Mouse (Mus musculus) cerebellum, adult 11-12 months (tissue): Measurements from ENCODE around the gene Cda.

Source experiments
- DNase-seq: peaks from one replicate; pipeline ENCODE4 v3.0.0; 2022

Cda gene

DNA sequence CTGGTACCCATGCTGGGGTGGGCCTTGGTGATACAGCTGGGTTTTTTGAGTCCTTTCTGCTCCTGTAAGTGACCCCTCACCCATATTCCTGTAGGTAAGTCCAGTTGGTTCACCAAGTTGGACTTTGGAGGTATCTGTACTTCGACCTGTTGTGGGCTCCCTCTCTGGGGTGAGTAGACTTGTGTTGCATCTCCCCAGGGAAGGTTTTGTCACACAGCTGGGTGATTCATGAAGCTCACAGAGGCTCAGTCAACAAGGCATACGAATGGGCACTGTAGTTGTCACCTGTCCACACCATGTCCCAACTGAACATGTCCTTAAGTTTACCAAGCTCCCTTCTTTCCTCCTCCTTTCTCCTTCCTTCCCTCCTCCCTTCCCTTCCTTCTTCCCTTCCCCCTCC lies 1.2 kb downstream of the Cda start:
- no peak for DNase-seq

DNA sequence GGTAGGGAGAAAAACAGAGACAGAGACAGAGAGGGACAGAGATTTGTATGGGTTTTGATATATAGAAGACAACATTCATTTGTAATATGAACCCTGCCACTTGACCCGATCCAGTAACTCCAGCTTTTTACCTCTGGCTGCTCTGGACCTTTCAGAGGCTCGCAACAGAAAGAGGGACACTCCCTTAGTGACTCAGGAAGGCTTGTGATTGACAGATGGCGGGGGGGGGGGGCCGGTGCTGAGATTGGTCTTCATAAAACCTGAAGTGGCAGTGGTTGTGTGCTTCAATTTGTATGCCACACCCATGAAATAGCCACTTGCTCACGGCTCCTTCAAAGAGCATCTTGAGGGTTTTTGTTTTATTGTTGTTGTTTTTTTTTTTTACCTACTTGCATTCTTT lies 4.3 kb downstream of the Cda start:
- no peak for DNase-seq

DNA sequence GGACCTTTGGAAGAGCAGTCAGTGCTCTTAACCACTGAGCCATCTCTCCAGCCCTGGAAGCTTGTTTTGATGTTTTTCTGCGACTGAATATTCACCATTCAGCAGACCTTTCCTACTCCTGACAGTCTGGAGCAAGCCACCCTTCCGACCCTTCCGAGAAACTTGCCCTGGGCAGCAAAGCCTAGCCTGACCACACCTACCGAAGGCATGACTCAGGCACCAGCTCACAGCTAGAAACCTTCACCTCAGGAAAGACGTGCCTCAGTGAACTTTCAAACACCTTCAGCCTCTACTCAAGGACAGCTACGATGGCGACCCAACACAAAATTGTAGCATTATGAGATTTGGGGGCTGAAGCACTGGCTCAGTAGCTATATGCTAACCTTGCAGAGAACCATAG lies 4.9 kb downstream of the Cda start:
- no peak for DNase-seq

DNA sequence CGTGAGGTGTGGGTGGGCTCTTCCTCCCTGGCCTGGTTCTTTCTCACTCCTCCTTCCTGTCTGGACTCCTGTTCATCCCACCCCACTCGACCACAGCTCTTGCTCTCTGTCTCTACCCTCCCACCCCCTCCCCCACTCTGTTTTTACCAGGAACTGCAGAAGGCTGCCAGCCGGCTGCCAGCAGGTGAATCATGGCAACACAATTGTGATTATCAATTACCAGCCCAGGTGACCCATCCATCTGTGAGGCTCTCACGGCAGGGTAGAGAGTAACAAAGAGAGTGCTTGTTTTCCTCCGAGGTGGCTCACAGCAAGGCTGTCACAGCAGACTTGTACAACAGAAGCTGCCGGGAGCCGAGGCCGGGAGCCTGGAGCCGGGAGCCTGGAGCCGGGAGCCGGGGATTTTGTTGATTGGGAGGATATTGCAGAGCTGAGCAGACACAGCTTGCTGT lies 6.4 kb downstream of the Cda start:
- peak; percentile 66 for DNase-seq

DNA sequence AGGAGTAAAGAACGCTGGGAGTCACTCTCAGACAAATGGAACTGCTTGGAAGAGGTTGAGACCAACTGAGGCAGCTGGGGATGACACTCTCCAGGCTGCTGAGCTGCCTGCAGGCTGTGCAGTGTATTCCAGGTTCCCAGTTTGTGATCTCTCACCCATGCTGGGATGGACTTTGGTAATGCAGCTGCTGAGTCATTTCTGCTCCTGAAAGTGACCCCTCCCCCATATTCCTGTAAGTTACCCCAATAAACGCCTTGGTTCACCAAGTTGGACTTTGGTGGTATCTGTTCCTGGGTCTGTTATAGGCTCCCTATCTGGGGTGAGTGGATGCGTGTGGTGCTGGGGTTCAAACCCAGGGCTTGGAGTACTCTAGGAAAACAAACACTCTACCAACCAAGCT lies 9.6 kb downstream of the Cda start:
- DNase-seq: no peak

DNA sequence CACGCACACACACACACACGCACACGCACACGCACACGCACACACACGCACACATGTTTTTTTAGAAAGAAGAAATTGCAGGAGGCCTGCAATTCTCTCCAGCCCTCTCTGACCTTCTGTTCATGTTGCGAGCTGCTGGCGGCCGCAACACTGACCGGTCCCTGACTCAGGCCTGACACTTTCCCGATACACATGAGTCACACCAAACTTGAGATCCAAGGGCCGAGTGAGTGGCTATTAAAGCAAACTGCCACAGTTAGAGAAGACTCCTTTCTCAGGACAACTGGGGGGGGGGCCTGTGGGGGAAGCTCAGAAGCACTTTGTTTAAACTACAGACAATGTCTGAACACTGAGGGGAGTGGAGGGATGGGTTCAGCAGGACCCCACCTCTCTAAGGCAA lies 11.2 kb downstream of the Cda start:
- DNase-seq: no peak

DNA sequence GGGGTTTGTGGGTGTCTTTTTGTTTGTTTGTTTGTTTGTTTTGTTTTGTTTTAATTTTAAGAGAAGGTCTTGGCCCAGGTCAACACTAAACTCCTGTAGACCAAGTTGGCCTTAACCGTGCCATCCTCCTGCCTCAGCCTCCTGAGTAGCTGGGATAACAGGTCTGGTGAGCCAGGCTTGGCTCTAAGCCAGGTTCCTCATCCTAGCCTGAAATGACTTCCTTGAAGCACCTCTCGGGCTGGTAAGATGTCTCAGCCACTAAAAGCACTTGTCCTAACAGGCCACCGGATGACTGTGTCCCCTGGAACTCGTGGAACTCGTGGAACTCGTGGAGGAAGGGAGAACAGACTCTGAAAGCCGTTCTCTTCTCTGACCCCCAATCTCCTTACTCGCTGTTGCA lies 11.7 kb downstream of the Cda start:
- no peak for DNase-seq

DNA sequence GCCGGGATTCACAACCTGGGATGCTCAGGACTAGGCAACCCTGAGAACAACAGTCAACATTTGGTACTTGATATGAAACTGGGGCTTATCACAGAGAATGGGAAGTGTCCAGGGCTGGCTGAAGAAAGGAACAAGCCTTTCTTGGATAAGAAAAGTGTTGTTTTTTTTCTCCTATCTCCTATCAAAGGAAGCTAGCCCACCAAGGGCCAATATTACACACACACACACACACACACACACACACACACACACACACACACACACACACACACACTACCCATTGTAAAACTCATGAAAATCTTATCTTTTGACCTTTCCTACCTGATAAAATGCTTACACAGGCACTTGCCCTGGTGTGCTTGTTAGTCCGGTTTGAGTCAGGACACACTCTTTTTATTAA lies 12.3 kb downstream of the Cda start:
- DNase-seq: no peak

DNA sequence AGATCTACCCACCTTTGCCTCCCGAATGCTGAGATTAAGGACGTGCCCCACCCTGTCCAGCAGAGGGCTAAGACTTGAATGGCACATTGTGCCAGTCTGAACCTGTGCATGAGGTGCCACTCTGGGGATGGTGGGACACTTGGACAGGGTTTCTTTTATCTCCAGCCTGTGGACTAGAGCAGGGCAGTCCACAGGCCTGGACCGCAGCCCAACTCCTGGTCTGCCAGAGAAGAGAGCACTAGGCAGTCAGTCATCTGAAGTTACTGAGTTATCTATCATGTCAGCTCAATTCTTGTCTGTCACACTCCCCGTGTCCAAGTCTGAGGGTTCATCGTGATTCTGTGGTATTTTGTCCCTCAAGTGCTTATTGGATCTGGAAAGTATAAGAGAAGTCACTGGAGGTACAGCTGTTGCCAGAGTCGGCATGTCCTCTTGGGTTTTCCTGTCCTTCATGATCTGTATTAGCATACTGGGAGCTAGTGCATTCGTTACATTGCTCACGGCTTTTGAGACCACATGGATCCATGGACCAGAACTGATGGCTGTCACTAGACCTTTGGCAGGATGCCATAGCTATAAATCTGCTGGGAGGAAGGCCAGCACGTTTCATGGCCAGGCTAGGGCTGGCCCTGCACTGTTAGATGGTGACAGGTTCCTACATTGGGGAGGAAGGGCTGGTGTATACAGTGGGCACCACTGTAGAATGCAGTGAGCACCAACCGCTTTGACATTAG lies 14.2 kb downstream of the Cda start:
- DNase-seq: no peak

DNA sequence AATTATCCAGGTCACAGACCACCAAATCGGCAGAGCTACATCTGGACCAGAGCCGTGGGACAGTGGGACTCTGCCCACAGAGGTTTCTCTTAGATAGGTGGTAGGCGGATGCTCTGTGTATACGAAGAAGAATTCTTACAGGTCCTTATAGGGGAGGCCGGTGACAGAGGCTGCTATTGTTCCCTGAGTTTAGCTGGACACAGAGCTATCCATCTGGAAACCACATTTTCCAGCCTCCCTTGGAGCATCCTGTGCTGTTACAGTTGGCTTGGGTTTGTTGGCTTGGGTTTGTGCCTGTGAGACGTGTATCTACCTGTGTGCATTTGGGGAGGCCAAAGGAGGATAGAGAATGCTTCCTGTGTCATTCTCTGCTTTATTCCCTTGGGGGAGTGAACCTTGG lies 15.1 kb downstream of the Cda start:
- no peak for DNase-seq

DNA sequence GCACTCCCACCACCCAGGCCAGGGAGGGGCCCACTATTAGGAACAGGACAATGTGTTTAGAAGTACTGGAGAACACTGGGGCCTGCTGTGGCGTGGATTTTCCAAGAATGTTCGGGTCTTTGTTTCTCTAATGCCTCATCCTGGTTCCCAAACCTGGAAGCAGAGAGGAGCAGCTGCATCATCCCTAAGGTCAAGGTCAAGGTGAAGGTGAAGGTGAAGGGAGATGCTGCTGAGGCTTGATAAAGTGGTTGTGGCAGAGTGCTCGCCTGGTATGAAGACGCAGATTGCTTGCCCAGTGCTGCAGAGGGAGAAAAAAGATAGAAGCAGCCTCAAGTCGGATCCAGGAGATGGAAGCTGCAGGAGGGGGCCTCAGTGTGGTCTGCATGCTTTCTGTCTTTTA lies 16.0 kb downstream of the Cda start:
- DNase-seq: no peak

DNA sequence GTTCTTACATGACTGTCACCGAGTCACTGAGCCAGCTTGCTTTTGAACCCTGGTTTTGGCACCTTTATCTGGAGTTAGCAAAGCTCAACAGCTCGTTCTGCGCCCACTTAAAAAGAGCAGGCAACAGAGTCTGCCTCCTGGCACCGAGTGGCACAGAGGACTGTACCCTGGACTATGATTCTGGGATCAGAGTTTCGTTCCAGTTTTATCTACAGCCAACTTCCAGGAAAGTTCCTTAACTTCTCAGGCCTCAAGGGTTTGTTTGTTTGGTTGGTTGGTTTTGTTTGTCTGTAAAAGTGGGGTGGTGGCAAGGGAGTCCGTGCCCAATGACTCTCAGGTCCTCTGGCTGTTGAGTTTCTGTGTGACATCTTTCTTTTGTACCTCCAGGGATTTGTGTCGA lies 19.1 kb downstream of the Cda start:
- DNase-seq: no peak

DNA sequence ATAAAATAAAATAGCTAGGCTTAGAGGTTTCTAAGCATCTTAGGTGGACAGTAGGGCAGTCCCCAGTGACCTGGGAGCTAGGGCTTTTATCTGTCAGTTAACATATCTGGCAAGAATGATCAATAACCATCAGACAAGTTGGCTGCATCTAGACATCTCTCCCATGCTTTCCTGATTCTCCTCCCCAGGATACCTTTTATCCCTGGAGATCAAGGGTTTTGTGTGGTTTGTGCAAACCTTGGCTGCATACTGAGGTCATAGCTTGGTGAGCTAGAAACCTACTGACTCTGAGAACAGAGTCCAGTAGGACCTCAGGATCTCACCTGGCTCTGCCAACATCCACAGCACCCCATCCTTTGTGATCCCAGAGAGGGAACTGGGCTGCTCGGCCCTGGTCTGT lies 20.5 kb downstream of the Cda start:
- no peak for DNase-seq

DNA sequence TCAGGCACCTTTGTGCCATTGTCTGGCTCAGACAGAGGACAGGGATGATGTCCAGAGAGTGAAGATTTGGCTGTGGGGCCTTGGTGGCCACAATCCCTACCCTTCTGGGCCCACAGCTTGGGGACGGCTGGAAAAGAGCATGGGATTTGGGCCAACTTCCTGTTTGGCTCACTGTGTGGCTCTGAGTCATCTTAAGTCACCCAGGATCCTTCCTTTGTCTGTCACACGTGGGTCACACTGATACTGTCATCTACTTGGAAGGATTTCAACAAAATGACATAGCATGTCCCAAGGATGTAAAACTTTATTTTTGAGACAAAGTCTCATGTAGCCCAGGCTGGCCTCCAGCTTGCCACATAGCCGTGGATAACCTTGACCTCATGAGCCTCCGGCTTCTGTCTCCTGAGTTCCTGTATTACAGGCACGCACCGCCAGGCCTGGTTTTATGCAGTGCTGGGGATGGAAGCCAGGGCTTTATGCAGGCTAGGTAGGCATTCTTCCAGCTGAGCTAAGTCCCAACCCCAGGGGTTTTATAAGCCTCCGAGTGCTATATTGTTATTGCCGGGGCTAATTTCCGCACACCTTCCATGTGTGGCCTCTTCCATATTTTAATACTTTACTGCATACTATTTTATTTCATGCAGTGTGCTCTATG lies 22.8 kb downstream of the Cda start:
- DNase-seq: no peak

DNA sequence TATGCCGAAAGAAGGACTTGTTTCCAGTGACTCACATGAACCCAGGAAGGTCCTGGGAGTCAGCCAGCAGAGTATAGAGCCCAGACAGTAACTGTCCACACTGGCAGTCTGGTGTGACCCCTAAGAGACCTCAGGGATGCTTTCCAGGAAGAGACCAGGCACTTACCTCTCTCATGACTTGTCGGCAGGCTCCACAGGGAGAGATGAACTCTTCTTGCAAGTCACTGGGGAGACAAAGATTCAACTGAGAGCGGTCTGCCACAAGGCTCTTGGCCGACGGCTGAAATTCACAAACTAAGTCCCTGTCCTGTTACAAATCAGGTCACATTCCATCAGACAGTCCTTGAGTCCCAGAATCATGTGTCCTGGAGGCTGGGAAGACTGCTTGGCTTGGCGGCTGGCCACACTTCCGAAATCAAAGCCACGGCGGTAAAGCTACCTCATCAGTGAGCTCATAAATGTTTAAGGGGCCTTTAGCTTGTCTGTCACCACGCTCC lies 24.4 kb downstream of the Cda start:
- peak; percentile 61 for DNase-seq

DNA sequence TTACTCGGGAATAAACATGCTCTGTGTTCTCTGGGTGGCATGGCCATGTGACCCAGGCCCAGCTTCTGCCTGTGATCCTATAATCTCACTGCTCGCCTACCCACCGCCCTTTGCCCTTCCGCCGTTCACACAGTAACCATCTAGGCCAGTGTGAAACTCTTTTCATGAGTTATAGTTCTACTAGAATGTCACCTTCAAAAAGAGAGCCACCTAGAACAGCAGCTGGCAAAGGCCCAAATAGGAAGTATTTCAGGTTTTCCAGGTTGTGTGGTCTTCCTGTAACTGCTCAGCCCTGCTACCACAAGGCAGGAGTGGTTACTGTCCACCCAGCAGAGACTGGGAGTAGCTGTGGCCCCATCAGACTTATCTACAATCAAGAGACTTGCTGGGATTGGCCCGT lies 25.0 kb downstream of the Cda start:
- no peak for DNase-seq

DNA sequence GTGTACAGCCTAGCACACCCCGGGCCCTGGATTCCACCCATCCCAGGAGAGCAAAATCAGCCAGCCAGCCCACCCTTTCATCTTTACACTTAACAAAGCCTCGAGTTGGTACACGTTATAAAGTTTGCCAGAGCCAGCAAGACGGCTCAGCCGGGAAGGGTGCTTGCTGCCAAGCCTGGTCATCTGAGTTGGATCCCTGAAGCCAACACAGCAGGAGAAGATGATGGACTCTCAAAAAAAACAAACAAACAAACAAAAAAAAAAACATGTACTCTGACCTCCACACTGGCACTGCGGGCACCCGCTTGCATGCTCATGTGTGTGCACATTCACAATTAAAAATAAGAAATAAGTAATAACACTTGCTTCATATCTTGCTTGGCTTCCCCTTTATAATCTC lies 25.7 kb downstream of the Cda start:
- no peak for DNase-seq

DNA sequence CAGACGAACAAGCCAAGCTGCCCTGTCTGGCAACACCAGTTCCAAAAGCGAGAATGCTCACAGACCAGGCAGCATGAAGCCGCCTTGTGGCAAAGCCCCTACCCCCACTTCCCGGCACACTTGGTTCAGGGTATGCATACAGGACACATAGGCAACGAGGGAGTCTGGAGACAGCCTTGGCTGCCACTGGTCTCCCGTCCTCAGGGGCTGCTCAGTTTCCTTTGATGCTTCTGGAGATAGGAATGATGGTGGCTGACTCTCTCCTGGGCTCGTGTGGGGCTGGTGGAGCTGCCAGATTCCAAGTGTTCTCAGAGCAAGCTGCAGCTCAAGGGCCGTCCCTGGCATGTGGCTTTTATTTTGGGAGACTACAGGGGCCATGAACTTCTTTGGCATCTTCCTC lies 26.4 kb downstream of the Cda start:
- DNase-seq: no peak

DNA sequence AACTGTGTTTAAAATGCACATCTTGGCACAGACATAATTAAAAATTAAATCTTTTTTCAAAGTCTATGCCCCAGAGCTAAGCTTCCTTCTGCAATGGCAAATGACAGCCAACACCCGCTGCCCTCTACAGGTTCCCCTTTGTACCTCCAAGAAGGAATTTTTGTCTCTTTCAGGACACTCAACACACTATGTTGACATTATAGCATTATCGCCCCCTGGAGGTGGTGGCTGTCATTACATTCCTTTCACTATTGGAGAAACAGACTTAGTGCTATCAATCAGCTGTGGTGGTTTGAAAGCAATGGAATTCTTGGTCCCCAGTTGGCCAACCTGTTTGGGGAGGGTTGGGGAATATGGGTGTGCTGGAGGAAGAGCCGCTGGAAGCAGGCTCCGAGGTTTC lies 27.8 kb downstream of the Cda start:
- peak; percentile 56 for DNase-seq

DNA sequence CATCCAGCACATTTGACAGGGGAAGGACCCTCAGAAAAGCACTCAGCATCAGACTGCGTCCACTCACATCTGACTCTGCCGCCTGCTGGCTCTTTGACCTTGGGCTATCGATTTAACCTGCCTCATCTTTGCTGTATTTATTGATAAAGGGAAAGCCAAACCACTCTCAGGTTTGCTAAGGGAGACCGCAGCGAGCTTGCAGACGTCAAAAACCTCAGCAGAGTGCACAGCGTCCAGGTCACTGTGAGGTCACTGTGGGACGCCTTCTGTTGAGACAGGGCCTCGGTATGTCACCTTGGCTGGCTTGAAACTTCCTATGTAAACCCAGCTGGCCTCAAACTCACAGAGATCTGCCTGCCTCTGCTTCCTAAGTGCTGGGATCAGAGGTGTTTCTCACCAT lies 30.5 kb downstream of the Cda start:
- DNase-seq: no peak

DNA sequence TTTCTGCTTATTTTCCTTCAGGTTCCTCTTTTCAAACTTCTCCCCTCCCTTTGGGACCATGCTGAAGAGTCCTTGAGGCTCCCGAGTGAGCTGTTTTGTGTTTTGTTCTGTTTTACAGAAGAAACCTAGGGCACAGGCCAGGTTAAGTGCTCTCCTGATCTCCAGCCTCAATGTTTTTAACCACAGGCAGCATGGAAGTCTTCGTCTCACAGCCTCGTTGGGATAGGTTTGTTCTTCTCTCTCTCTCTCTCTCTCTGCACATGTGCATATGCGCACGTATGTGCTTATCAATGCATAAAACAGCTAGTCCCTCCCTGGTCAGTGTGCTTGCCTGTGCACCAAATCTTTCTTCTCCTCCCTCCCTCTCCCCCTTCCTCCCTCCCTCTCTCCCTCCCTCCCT lies 30.9 kb downstream of the Cda start:
- DNase-seq: no peak

DNA sequence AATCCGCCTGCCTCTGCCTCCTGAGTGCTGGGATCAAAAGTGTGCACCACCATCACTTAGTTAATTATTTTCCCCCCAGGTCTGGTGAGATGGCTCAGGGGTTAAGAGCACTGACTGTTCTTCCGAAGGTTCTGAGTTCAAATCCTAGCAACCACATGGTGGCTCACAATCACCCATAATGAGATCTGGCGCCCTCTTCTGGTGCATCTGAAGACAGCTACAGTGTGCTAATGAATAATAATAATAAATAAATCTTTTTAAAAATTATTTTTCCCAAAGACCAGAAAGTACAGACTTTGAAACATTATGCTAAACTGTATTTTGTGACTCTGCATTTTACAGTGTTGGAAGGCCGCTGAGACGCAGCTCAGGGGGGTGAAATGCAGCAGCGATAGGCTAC lies 32.1 kb downstream of the Cda start:
- DNase-seq: no peak

DNA sequence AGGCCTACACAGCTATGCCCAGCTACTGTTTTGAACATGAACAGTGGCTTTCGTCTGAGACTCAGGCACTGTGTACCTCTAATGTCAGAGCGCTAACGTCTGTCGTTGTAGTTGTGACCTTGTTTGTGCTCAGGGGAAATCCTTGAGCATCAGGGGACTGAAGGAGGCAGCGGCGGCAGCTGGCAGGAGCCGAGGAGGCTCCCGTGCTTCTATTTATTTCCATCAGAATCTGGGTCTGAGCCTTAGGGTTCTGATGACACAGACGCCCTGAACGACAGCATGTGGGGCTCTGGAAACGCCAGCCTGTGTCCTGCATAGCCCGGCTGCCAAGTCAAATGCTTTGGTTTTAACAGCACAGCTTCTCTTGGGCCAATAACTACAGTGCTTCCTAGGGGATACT lies 32.8 kb downstream of the Cda start:
- DNase-seq: no peak

DNA sequence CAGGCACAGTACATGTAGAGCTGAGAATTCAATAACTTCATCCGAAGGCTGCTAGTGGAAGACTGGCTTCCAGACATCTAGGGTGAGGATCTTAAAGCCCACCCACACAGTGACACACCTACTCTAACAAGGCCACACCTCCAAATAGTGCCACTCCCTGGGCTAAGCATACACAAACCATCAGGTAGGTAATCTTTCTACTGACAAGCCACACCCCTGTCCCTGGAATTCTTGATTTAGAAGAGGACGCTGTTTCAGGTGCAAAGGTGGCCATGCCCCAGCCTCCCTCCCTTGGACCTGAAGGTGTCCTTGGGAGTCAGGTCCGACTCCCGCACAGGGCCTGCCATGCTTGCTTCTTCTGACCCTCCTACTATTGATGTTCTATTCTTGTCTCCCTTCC lies 34.7 kb downstream of the Cda start:
- DNase-seq: no peak

DNA sequence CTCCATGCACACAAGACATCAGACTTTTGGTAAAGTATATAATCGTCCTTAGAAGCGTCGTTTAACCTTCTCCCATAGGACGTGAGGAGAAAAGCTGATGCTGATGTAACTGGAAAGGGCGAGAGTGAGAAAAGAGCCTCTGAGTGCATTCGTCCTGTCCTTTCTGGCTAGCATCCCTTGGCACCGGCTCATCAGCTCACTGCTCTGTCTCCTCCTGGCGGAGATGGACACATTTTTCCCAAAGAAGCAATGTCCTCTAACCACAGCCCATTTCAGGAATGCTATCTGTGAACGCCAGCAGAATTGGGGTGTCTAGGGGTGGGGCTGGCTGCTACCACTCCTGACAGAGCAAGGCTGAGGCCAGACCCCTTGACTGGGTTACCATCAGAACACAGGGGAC lies 36.1 kb downstream of the Cda start:
- no peak for DNase-seq
